Mouse (Mus musculus) embryonic facial prominence, embryonic 12.5 days (tissue): ENCODE results near the gene Adh7. TPM values are rescaled to one million over a fixed set of nuclear protein-coding genes. Genes with fewer than 3 reads are reported as not detected.

Experiments
- ATAC-seq: fragments of 200-750 bp; cut with Nextera tagmentation; 2 replicates; pipeline ENCODE4 v1.8.0; 2017; ENCODE audit not compliant: insufficient number of reproducible peaks, insufficient read depth, low FRiP score, low TSS enrichment
- H3K27ac ChIP-seq: fragments of 300-500 bp; sonication (generic); 2 replicates; pipeline ENCODE4 v1.5.1; 2016; ENCODE audit warnings: mild to moderate bottlenecking
- H3K27me3 ChIP-seq: fragments of 300-500 bp; sonication (generic); 2 replicates; pipeline ENCODE4 v1.6.1; 2016; ENCODE audit warnings: mild to moderate bottlenecking, moderate library complexity
- H3K36me3 ChIP-seq: fragments of 300-500 bp; sonication (generic); 2 replicates; pipeline ENCODE4 v1.6.1; 2016; ENCODE audit warnings: mild to moderate bottlenecking
- H3K4me1 ChIP-seq: fragments of 300-500 bp; sonication (generic); 2 replicates; pipeline ENCODE4 v1.6.1; 2016
- H3K4me2 ChIP-seq: fragments of 300-500 bp; sonication (generic); replicated peaks from 2 replicates; pipeline ENCODE4 v1.6.1; 2016; ENCODE audit warnings: mild to moderate bottlenecking, moderate library complexity
- H3K4me3 ChIP-seq: fragments of 300-500 bp; sonication (generic); 2 replicates; pipeline ENCODE4 v1.5.1; 2016; ENCODE audit warnings: mild to moderate bottlenecking
- H3K9ac ChIP-seq: fragments of 300-500 bp; sonication (generic); 2 replicates; pipeline ENCODE4 v1.6.1; 2016; ENCODE audit warnings: mild to moderate bottlenecking, moderate library complexity
- H3K9me3 ChIP-seq: fragments of 300-500 bp; sonication (generic); 2 replicates; pipeline ENCODE4 v1.6.1; 2016; ENCODE audit warnings: mild to moderate bottlenecking, moderate library complexity
- WGBS: fragments of 180-500 bp; shearing (Covaris S2); methylation state at CpG from one replicate; pipeline ENCODE4 v1.1.7; 2016; 5-methylcytosine and 5-hydroxymethylcytosine counted together
- polyA plus RNA-seq: library from polyadenylated mRNA; unstranded; fragments of >200 nt; fragmentation: Nextera tagmentation; extraction: Ambion mirVana; gene quantifications from 2 replicates; pipeline ENCODE4 v1.2.1, GENCODE M21; 2016

The Adh7 gene
- polyA plus RNA-seq, 1 experiment from 2014 or later = 0.82 TPM

- Histone ChIP-seq H3K4me1 (no peaks in the 10 kb centered on the region), H3K4me2 (no peak within 1 kb of the TSS), H3K4me3 (no peak within 1 kb of the TSS), H3K9me3 (no peaks in the 10 kb centered on the region), H3K9ac (no peak within 1 kb of the TSS), H3K36me3 (no peaks in the 10 kb centered on the region), H3K27me3 (no peaks in the 10 kb centered on the region), H3K27ac (no peak within 1 kb of the TSS)
- WGBS = 84% methylated on average over 11 of the region's 11 CpGs
- no peak for ATAC-seq
These were observed 43.4 kb downstream of the Adh7 start, which contains the start of gene Adh1 for GRCm38 (mm10) chr3:138260721-138261669. Gene Adh1 (plus strand): TSS chr3:138260991.

GRCm38 (mm10) chr3:138262568-138262967 lies 45.0 kb downstream of the Adh7 start:
- WGBS = 75% methylated on average over 4 of the region's 4 CpGs
- Histone ChIP-seq H3K27me3 (no peaks in the 10 kb centered on the region), H3K4me3 (no peak overlapping the region), H3K36me3 (no peaks in the 10 kb centered on the region), H3K9me3 (no peaks in the 10 kb centered on the region), H3K27ac (no peak overlapping the region), H3K9ac (no peak overlapping the region), H3K4me2 (no peak overlapping the region), H3K4me1 (no peaks in the 10 kb centered on the region)
- no peak for ATAC-seq

- no peak overlapping the region for H3K9ac ChIP-seq
- no peaks in the 10 kb centered on the region for H3K36me3 ChIP-seq
- no peak for ATAC-seq
- H3K4me1 ChIP-seq = no peaks in the 10 kb centered on the region
- no peak overlapping the region for H3K4me2 ChIP-seq
- H3K9me3 ChIP-seq = no peaks in the 10 kb centered on the region
- 68% methylated on average over 5 of the region's 5 CpGs for WGBS
- H3K27me3 ChIP-seq = no peaks in the 10 kb centered on the region
- no peak overlapping the region for H3K27ac ChIP-seq
- no peak overlapping the region for H3K4me3 ChIP-seq
These were observed 45.8 kb downstream of the Adh7 start for GRCm38 (mm10) chr3:138263154-138263930.

- Histone ChIP-seq H3K9me3 (no peaks in the 10 kb centered on the region), H3K4me3 (no peak overlapping the region), H3K4me1 (no peaks in the 10 kb centered on the region), H3K9ac (no peak overlapping the region), H3K36me3 (no peaks in the 10 kb centered on the region), H3K27me3 (no peaks in the 10 kb centered on the region), H3K4me2 (no peak overlapping the region), H3K27ac (no peak overlapping the region)
- WGBS = 63% methylated on average over 3 of the region's 3 CpGs
- ATAC-seq = no peak
These were observed 47.1 kb downstream of the Adh7 start for GRCm38 (mm10) chr3:138264648-138265047.

- Histone ChIP-seq H3K9me3 (no peaks in the 10 kb centered on the region), H3K27me3 (no peaks in the 10 kb centered on the region), H3K9ac (no peak overlapping the region), H3K4me3 (no peak overlapping the region), H3K27ac (no peak overlapping the region), H3K36me3 (no peaks in the 10 kb centered on the region), H3K4me1 (0 out of 2 replicates have a peak, but pooled peaks cover 9% of the 10 kb centered on the region), H3K4me2 (no peak overlapping the region)
- WGBS = 34% methylated on average over 1 of the region's 1 CpGs
- no peak for ATAC-seq
These were observed 52.9 kb downstream of the Adh7 start for GRCm38 (mm10) chr3:138270507-138270906.

GRCm38 (mm10) chr3:138271297-138271696 lies 53.7 kb downstream of the Adh7 start:
- no peaks in the 10 kb centered on the region for H3K27me3 ChIP-seq
- 80% methylated on average over 2 of the region's 2 CpGs for WGBS
- ATAC-seq = no peak

GRCm38 (mm10) chr3:138273080-138273479 lies 55.5 kb downstream of the Adh7 start:
- no peak overlapping the region for H3K4me2 ChIP-seq
- no peaks in the 10 kb centered on the region for H3K9me3 ChIP-seq
- ATAC-seq = no peak
- no peak overlapping the region for H3K4me3 ChIP-seq
- H3K4me1 ChIP-seq = 0 out of 2 replicates have a peak, but pooled peaks cover 9% of the 10 kb centered on the region
- no peaks in the 10 kb centered on the region for H3K36me3 ChIP-seq
- WGBS = 81% methylated on average over 7 of the region's 7 CpGs
- H3K9ac ChIP-seq = no peak overlapping the region
- no peaks in the 10 kb centered on the region for H3K27me3 ChIP-seq
- no peak overlapping the region for H3K27ac ChIP-seq

More at GRCm38 (mm10) chr3:138271297-138271696, 53.7 kb downstream of the Adh7 start:
- no peak overlapping the region for H3K27ac ChIP-seq
- H3K4me2 ChIP-seq = no peak overlapping the region
- H3K36me3 ChIP-seq = no peaks in the 10 kb centered on the region
- no peak overlapping the region for H3K9ac ChIP-seq
- no peaks in the 10 kb centered on the region for H3K9me3 ChIP-seq
- 0 out of 2 replicates have a peak, but pooled peaks cover 9% of the 10 kb centered on the region for H3K4me1 ChIP-seq
- H3K4me3 ChIP-seq = no peak overlapping the region

- H3K4me1 ChIP-seq = 0 out of 2 replicates have a peak, but pooled peaks cover 9% of the 10 kb centered on the region
- 67% methylated on average over 3 of the region's 3 CpGs for WGBS
- no peak overlapping the region for H3K9ac ChIP-seq
These were observed 57.5 kb downstream of the Adh7 start for GRCm38 (mm10) chr3:138275100-138275499.

GRCm38 (mm10) chr3:138282556-138282955 lies 65.0 kb downstream of the Adh7 start:
- no peak overlapping the region for H3K9ac ChIP-seq
- no peaks in the 10 kb centered on the region for H3K9me3 ChIP-seq
- WGBS = 89% methylated on average over 9 of the region's 9 CpGs
- H3K4me2 ChIP-seq = no peak overlapping the region
- H3K36me3 ChIP-seq = no peaks in the 10 kb centered on the region
- no peak for ATAC-seq
- no peaks in the 10 kb centered on the region for H3K4me1 ChIP-seq
- H3K27ac ChIP-seq = no peak overlapping the region
- H3K27me3 ChIP-seq = no peaks in the 10 kb centered on the region
- no peak overlapping the region for H3K4me3 ChIP-seq

More at GRCm38 (mm10) chr3:138275100-138275499, 57.5 kb downstream of the Adh7 start:
- Histone ChIP-seq H3K27ac (no peak overlapping the region), H3K4me3 (no peak overlapping the region), H3K9me3 (no peaks in the 10 kb centered on the region), H3K27me3 (no peaks in the 10 kb centered on the region), H3K36me3 (no peaks in the 10 kb centered on the region), H3K4me2 (no peak overlapping the region)
- ATAC-seq = no peak
